Mouse (Mus musculus): ENCODE measurements around the gene Sptlc2.
A peak's percentile ranks its signal among the peaks of the same experiment; 100 is the strongest.
"Not testable (repeated sequence)": the region's sequence is repeated elsewhere in the genome, so short reads cannot be mapped to it uniquely, and the experiment has no call there.

Sptlc2 gene

GRCm38 (mm10) chr12:87331908-87332307, 56.2 kb downstream of the Sptlc2 start:
- DNase-seq (ENCODE audit: low read depth, low spot score): no peak

GRCm38 (mm10) chr12:87331053-87331456, 57.1 kb downstream of the Sptlc2 start:
- DNase-seq (ENCODE audit: low read depth, low spot score): no peak

GRCm38 (mm10) chr12:87330213-87330612, 57.9 kb downstream of the Sptlc2 start:
- DNase-seq (ENCODE audit: low read depth, low spot score): peak; percentile 41

- no peak for DNase-seq (ENCODE audit: low read depth, low spot score)
Observed at GRCm38 (mm10) chr12:87328025-87328424, 60.1 kb downstream of the Sptlc2 start.

- no peak for DNase-seq (ENCODE audit: low read depth, low spot score)
Observed at GRCm38 (mm10) chr12:87327610-87328009, 60.5 kb downstream of the Sptlc2 start.

GRCm38 (mm10) chr12:87325452-87325851, 62.7 kb downstream of the Sptlc2 start:
- DNase-seq (ENCODE audit: low read depth, low spot score): no peak

- no peak for DNase-seq (ENCODE audit: low read depth, low spot score)
Observed at GRCm38 (mm10) chr12:87319229-87319628, 68.9 kb downstream of the Sptlc2 start.

GRCm38 (mm10) chr12:87317951-87318350, 70.2 kb downstream of the Sptlc2 start:
- DNase-seq (ENCODE audit: low read depth, low spot score): no peak

GRCm38 (mm10) chr12:87313098-87313497, 75.1 kb downstream of the Sptlc2 start:
- no peak for DNase-seq (ENCODE audit: low read depth, low spot score)

- not testable (repeated sequence) for DNase-seq (ENCODE audit: low read depth, low spot score)
Observed at GRCm38 (mm10) chr12:87306584-87306844, 81.6 kb downstream of the Sptlc2 start.

- no peak for DNase-seq (ENCODE audit: low read depth, low spot score)
Observed at GRCm38 (mm10) chr12:87305767-87306583, 82.2 kb downstream of the Sptlc2 start.

- no peak for DNase-seq (ENCODE audit: low read depth, low spot score)
Observed at GRCm38 (mm10) chr12:87301189-87301588, 87.0 kb downstream of the Sptlc2 start.

GRCm38 (mm10) chr12:87300441-87300690, 87.8 kb downstream of the Sptlc2 start:
- DNase-seq (ENCODE audit: low read depth, low spot score): no peak

GRCm38 (mm10) chr12:87299657-87300440, 88.3 kb downstream of the Sptlc2 start, which contains the start of gene Ism2:
Gene Ism2 (minus strand): TSS chr12:87299705.
- no peak for DNase-seq (ENCODE audit: low read depth, low spot score)

GRCm38 (mm10) chr12:87299037-87299656, 89.0 kb downstream of the Sptlc2 start:
- no peak for DNase-seq (ENCODE audit: low read depth, low spot score)

GRCm38 (mm10) chr12:87293934-87294333, 94.2 kb downstream of the Sptlc2 start:
- DNase-seq (ENCODE audit: low read depth, low spot score): no peak

GRCm38 (mm10) chr12:87289100-87289499, 99.1 kb downstream of the Sptlc2 start:
- no peak for DNase-seq (ENCODE audit: low read depth, low spot score)

GRCm38 (mm10) chr12:87284726-87285125, 103.4 kb downstream of the Sptlc2 start:
- no peak for DNase-seq (ENCODE audit: low read depth, low spot score)

GRCm38 (mm10) chr12:87284268-87284667, 103.9 kb downstream of the Sptlc2 start:
- DNase-seq (ENCODE audit: low read depth, low spot score): no peak

GRCm38 (mm10) chr12:87283706-87284105, 104.4 kb downstream of the Sptlc2 start:
- DNase-seq (ENCODE audit: low read depth, low spot score): no peak

GRCm38 (mm10) chr12:87282743-87283142, 105.4 kb downstream of the Sptlc2 start:
- DNase-seq (ENCODE audit: low read depth, low spot score): no peak

GRCm38 (mm10) chr12:87281766-87282165, 106.4 kb downstream of the Sptlc2 start:
- DNase-seq (ENCODE audit: low read depth, low spot score): no peak

GRCm38 (mm10) chr12:87279879-87280278, 108.3 kb downstream of the Sptlc2 start:
- no peak for DNase-seq (ENCODE audit: low read depth, low spot score)
